Mouse (Mus musculus): Measurements from ENCODE around the gene Fkbp11. TPM values are rescaled to one million over a fixed set of nuclear protein-coding genes. Genes with fewer than 3 reads are reported as not detected.
A peak's percentile ranks its signal among the peaks of the same experiment; 100 is the strongest.

Fkbp11 gene
- polyA plus RNA-seq, 1 experiment from 2014 or later: 26.3 TPM

DNA sequence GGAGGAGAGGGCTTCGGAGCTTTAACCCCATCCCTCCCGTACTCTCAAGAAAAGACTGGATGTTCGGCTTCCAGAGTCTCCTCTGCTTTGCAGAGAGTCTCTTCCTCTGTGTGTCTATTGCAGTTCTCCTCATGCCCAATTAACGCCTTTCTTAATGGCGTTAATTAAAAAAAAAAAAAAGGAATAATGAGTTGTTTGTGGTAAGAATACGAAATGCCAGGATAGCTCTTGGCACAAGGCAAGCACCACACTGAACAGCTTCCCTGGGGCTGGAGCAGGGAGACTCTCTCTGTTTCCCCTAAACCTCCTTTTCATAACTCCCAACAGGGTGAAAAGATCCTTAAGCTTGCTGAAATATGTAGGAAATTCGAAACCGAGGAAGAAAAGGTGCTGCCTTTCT lies 5.8 kb downstream of the Fkbp11 start:
- no peaks in the 10 kb centered on the region for H3K9me3 ChIP-seq

DNA sequence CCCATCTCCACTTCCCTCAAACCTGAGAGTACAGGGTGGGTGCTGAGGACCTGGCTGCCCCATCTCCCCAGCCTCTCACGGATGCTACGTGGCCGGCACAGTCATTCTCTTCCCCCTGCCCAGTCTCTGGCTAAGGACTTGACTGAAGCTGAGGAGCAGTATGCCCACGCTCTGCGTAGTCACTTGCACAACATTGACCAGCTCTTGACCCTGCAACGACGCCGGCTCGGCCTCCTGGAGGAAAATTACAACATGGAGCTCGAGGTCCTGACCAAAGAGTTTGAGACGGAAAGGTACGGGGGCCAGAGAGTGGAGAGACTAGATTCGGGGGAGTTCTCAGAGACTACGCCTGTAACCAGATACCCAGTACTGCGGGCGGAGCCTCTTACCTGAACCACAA lies 10.7 kb downstream of the Fkbp11 start:
- Histone ChIP-seq H3K36me3 (no peaks in the 10 kb centered on the region), H3K9me3 (no peaks in the 10 kb centered on the region), H3K27me3 (no peaks in the 10 kb centered on the region), H3K27ac (no peak overlapping the region), H3K4me2 (replicated peaks) (no peak overlapping the region), H3K4me3 (no peak overlapping the region), H3K4me1 (peaks cover 2% of the 10 kb centered on the region; the same call in 1 of the 2 replicates), H3K9ac (no peak overlapping the region)
- ATAC-seq (ENCODE audit: insufficient number of reproducible peaks, insufficient read depth, low FRiP score, low TSS enrichment): no peak
- WGBS: 63% methylated on average over 16 of the region's 16 CpGs

More for the DNA sequence above, 5.8 kb downstream of the Fkbp11 start:
- Histone ChIP-seq H3K9ac (no peak overlapping the region), H3K4me1 (peaks cover 35% of the 10 kb centered on the region), H3K36me3 (no peaks in the 10 kb centered on the region), H3K4me3 (no peak overlapping the region), H3K27me3 (no peaks in the 10 kb centered on the region), H3K27ac (no peak overlapping the region), H3K4me2 (replicated peaks) (no peak overlapping the region)
- ATAC-seq (ENCODE audit: insufficient number of reproducible peaks, insufficient read depth, low FRiP score, low TSS enrichment): no peak
- 72% methylated on average over 8 of the region's 8 CpGs for WGBS

DNA sequence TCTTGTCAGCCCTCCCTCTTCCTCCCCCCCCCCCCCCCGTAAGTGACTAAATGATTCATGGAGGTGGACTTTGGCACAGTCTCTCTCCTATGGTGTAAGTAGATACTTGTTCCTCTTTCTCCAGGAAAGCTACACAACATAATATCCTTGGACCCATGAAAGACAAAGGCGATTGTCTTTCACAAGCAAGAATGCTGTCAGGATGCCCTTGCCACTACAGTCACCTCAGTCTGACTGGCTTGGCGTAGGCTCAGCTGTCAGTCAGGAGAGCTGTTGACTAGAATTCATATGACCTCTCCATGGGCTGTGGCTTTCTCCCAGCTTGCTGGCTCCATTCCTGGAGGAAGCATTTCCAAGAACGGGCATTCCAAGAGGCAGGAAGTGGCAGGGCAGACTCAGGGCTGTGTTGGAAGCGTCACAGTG lies 13.8 kb downstream of the Fkbp11 start:
- Histone ChIP-seq H3K27me3 (no peaks in the 10 kb centered on the region), H3K9me3 (no peaks in the 10 kb centered on the region), H3K36me3 (no peaks in the 10 kb centered on the region), H3K9ac (no peak overlapping the region), H3K4me3 (no peak overlapping the region), H3K27ac (no peak overlapping the region), H3K4me2 (replicated peaks) (no peak overlapping the region), H3K4me1 (0 out of 2 replicates have a peak, but pooled peaks cover 3% of the 10 kb centered on the region)
- WGBS: 69% methylated on average over 5 of the region's 5 CpGs
- no peak for ATAC-seq (ENCODE audit: insufficient number of reproducible peaks, insufficient read depth, low FRiP score, low TSS enrichment)

DNA sequence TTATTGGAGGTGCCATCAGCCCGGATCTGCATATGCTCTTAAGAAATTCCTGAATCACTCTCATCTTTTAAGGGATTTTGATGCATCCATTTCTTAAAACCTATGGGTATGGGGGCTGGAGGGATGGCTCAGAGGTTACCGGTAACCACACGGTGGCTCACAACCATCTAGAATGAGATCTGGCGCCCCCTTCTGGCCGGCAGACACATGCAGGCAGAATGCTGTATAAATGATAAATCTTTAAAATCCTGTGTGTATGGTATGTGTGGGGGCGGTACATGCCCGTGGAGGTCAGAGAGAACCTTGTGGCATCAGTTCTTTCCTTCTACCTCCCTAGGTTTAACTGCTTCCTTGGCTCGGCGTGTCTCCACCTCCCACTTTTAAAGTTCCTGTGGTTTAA lies 17.6 kb downstream of the Fkbp11 start:
- H3K4me1 ChIP-seq: 0 out of 2 replicates have a peak, but pooled peaks cover 3% of the 10 kb centered on the region
- H3K9ac ChIP-seq: no peak overlapping the region
- 14% methylated on average over 9 of the region's 9 CpGs for WGBS
- no peak for ATAC-seq (ENCODE audit: insufficient number of reproducible peaks, insufficient read depth, low FRiP score, low TSS enrichment)
- no peaks in the 10 kb centered on the region for H3K36me3 ChIP-seq
- H3K27ac ChIP-seq: no peak overlapping the region
- H3K4me3 ChIP-seq: no peak overlapping the region
- no peak overlapping the region for H3K4me2 ChIP-seq (replicated peaks)
- H3K27me3 ChIP-seq: 0 out of 2 replicates have a peak, but pooled peaks cover 8% of the 10 kb centered on the region
- H3K9me3 ChIP-seq: no peaks in the 10 kb centered on the region

- H3K9me3 ChIP-seq: no peaks in the 10 kb centered on the region
- peak within 1 kb of the TSS; percentile 27; the same call in 1 of the 2 replicates for H3K9ac ChIP-seq
- H3K27ac ChIP-seq: no peak within 1 kb of the TSS
- H3K4me1 ChIP-seq: 0 out of 2 replicates have a peak, but pooled peaks cover 3% of the 10 kb centered on the region
- 18% methylated on average over 16 of the region's 16 CpGs for WGBS
- H3K27me3 ChIP-seq: peaks cover 17% of the 10 kb centered on the region
- no peak for ATAC-seq (ENCODE audit: insufficient number of reproducible peaks, insufficient read depth, low FRiP score, low TSS enrichment)
- peak within 1 kb of the TSS; percentile 55 for H3K4me2 ChIP-seq (replicated peaks)
- peak within 1 kb of the TSS; percentile 38 for H3K4me3 ChIP-seq
- H3K36me3 ChIP-seq: no peaks in the 10 kb centered on the region
Measured at GRCm38 (mm10) chr15:98707766-98708372, 20.1 kb downstream of the Fkbp11 start, which contains the start of gene Ccdc65. Gene Ccdc65, plus strand, starts transcription at chr15:98708207.

GRCm38 (mm10) chr15:98704312-98704711 lies 23.7 kb downstream of the Fkbp11 start:
- peaks cover 49% of the 10 kb centered on the region for H3K27me3 ChIP-seq
- H3K27ac ChIP-seq: no peak overlapping the region
- no peaks in the 10 kb centered on the region for H3K9me3 ChIP-seq
- H3K4me3 ChIP-seq: no peak overlapping the region
- no peak overlapping the region for H3K9ac ChIP-seq
- 52% methylated on average over 9 of the region's 9 CpGs for WGBS
- no peak overlapping the region for H3K4me2 ChIP-seq (replicated peaks)
- H3K36me3 ChIP-seq: no peaks in the 10 kb centered on the region
- H3K4me1 ChIP-seq: peaks cover 4% of the 10 kb centered on the region; the same call in 1 of the 2 replicates
- ATAC-seq (ENCODE audit: insufficient number of reproducible peaks, insufficient read depth, low FRiP score, low TSS enrichment): no peak

- H3K9me3 ChIP-seq: no peaks in the 10 kb centered on the region
- peak overlapping the region; percentile 53 for H3K4me2 ChIP-seq (replicated peaks)
- 5% methylated on average over 40 of the region's 40 CpGs for WGBS
- no peak overlapping the region for H3K27ac ChIP-seq
- H3K27me3 ChIP-seq: peaks cover 36% of the 10 kb centered on the region
- peaks cover 4% of the 10 kb centered on the region; the same call in 1 of the 2 replicates for H3K4me1 ChIP-seq
- peak overlapping the region; percentile 17; the same call in 1 of the 2 replicates for H3K9ac ChIP-seq
- 0 out of 2 replicates have a peak, but pooled peaks have one; percentile 67 for ATAC-seq (ENCODE audit: insufficient number of reproducible peaks, insufficient read depth, low FRiP score, low TSS enrichment)
- H3K4me3 ChIP-seq: peak overlapping the region; percentile 32
- no peaks in the 10 kb centered on the region for H3K36me3 ChIP-seq
Measured at GRCm38 (mm10) chr15:98699190-98700105, 28.6 kb downstream of the Fkbp11 start.

- WGBS: 66% methylated on average over 8 of the region's 8 CpGs
- H3K27ac ChIP-seq: no peak overlapping the region
- no peak overlapping the region for H3K4me3 ChIP-seq
- H3K9me3 ChIP-seq: no peaks in the 10 kb centered on the region
- peaks cover 18% of the 10 kb centered on the region for H3K27me3 ChIP-seq
- no peaks in the 10 kb centered on the region for H3K36me3 ChIP-seq
- H3K4me2 ChIP-seq (replicated peaks): no peak overlapping the region
- ATAC-seq (ENCODE audit: insufficient number of reproducible peaks, insufficient read depth, low FRiP score, low TSS enrichment): no peak
- no peak overlapping the region for H3K9ac ChIP-seq
- peaks cover 14% of the 10 kb centered on the region for H3K4me1 ChIP-seq
Measured at GRCm38 (mm10) chr15:98696216-98696615, 31.8 kb downstream of the Fkbp11 start.

- Histone ChIP-seq H3K9ac (no peak overlapping the region), H3K36me3 (no peaks in the 10 kb centered on the region)
Measured at GRCm38 (mm10) chr15:98695726-98696125, 32.3 kb downstream of the Fkbp11 start.

GRCm38 (mm10) chr15:98692171-98692715 lies 35.8 kb downstream of the Fkbp11 start:
- Histone ChIP-seq H3K9me3 (no peaks in the 10 kb centered on the region), H3K4me2 (replicated peaks) (no peak overlapping the region), H3K9ac (no peak overlapping the region), H3K36me3 (no peaks in the 10 kb centered on the region), H3K4me3 (no peak overlapping the region), H3K27ac (peak overlapping the region; percentile 12; the same call in 1 of the 2 replicates), H3K27me3 (no peaks in the 10 kb centered on the region), H3K4me1 (peaks cover 10% of the 10 kb centered on the region)
- WGBS: 35% methylated on average over 11 of the region's 11 CpGs
- no peak for ATAC-seq (ENCODE audit: insufficient number of reproducible peaks, insufficient read depth, low FRiP score, low TSS enrichment)

More at GRCm38 (mm10) chr15:98695726-98696125, 32.3 kb downstream of the Fkbp11 start:
- no peak overlapping the region for H3K4me2 ChIP-seq (replicated peaks)
- H3K27me3 ChIP-seq: peaks cover 13% of the 10 kb centered on the region
- no peaks in the 10 kb centered on the region for H3K9me3 ChIP-seq
- no peak for ATAC-seq (ENCODE audit: insufficient number of reproducible peaks, insufficient read depth, low FRiP score, low TSS enrichment)
- 51% methylated on average over 9 of the region's 9 CpGs for WGBS
- H3K27ac ChIP-seq: no peak overlapping the region
- peaks cover 15% of the 10 kb centered on the region for H3K4me1 ChIP-seq
- H3K4me3 ChIP-seq: no peak overlapping the region

GRCm38 (mm10) chr15:98691486-98692147 lies 36.4 kb downstream of the Fkbp11 start:
- Histone ChIP-seq H3K9me3 (no peaks in the 10 kb centered on the region), H3K4me1 (peaks cover 10% of the 10 kb centered on the region), H3K4me3 (no peak overlapping the region), H3K36me3 (no peaks in the 10 kb centered on the region), H3K27me3 (no peaks in the 10 kb centered on the region), H3K4me2 (replicated peaks) (no peak overlapping the region), H3K27ac (peak overlapping the region; percentile 12; the same call in 1 of the 2 replicates), H3K9ac (no peak overlapping the region)
- ATAC-seq (ENCODE audit: insufficient number of reproducible peaks, insufficient read depth, low FRiP score, low TSS enrichment): no peak
- WGBS: 17% methylated on average over 7 of the region's 7 CpGs
